Mouse (Mus musculus): ENCODE results near the gene Nrip2. TPM values are rescaled to one million over a fixed set of nuclear protein-coding genes. Genes with fewer than 3 reads are reported as not detected.

Gene Nrip2
- polyA plus RNA-seq, 1 experiment from 2014 or later = 1.4 TPM

Other genes starting within 250 kb of the Nrip2 start
- 0.46 and 0.77 TPM in 2 replicates for gene Tead4, start 98.5 kb upstream of the Nrip2 start, polyA plus RNA-seq (2015; fragmentation: Nextera tagmentation; extraction: Ambion mirVana)
- gene Tulp3, start 43.4 kb upstream of the Nrip2 start, polyA plus RNA-seq (2015; fragmentation: Nextera tagmentation; extraction: Ambion mirVana) = 2.5 TPM in 2 replicates
- 64.3 and 70.5 TPM in 2 replicates for gene Rhno1, start 36.4 kb upstream of the Nrip2 start, polyA plus RNA-seq (2015; fragmentation: Nextera tagmentation; extraction: Ambion mirVana)
- gene Foxm1, start 36.3 kb upstream of the Nrip2 start, polyA plus RNA-seq (2015; fragmentation: Nextera tagmentation; extraction: Ambion mirVana) = 12.2 and 14.7 TPM in 2 replicates
- not detected in 2 replicates for gene Tex52, start 23.8 kb upstream of the Nrip2 start, polyA plus RNA-seq (2015; fragmentation: Nextera tagmentation; extraction: Ambion mirVana)
- gene Gm44596, start 23.8 kb upstream of the Nrip2 start, polyA plus RNA-seq (2015; fragmentation: Nextera tagmentation; extraction: Ambion mirVana) = not detected in 2 replicates
- gene Itfg2, start 25.6 kb downstream of the Nrip2 start, polyA plus RNA-seq (2015; fragmentation: Nextera tagmentation; extraction: Ambion mirVana) = 13.4 and 16.1 TPM in 2 replicates
- gene Fkbp4, start 39.4 kb downstream of the Nrip2 start, polyA plus RNA-seq (2015; fragmentation: Nextera tagmentation; extraction: Ambion mirVana) = 273 and 316 TPM in 2 replicates
- gene Pzp, start 127.4 kb downstream of the Nrip2 start, polyA plus RNA-seq (2015; fragmentation: Nextera tagmentation; extraction: Ambion mirVana) = 64.5 and 76.6 TPM in 2 replicates
- gene A2ml1, start 182.3 kb downstream of the Nrip2 start, polyA plus RNA-seq (2015; fragmentation: Nextera tagmentation; extraction: Ambion mirVana) = 4.4 and 4.6 TPM in 2 replicates
- gene Klrb1a, start 224.2 kb downstream of the Nrip2 start, polyA plus RNA-seq (2015; fragmentation: Nextera tagmentation; extraction: Ambion mirVana) = 0.23 and 0.29 TPM in 2 replicates